Mouse (Mus musculus) hindbrain, postnatal 0 days (tissue): ENCODE measurements around the gene Cab39. TPM values are rescaled to one million over a fixed set of nuclear protein-coding genes. Genes with fewer than 3 reads are reported as not detected.

Experiments used
- ATAC-seq: fragments of 200-750 bp; cut with Nextera tagmentation; 2 replicates; pipeline ENCODE4 v1.8.0; 2017; ENCODE audit warnings: mild to moderate bottlenecking, moderate TSS enrichment, moderate library complexity
- DNase-seq: peaks from one replicate; pipeline ENCODE4 v3.0.0-alpha.2; 2015; ENCODE audit warnings: low spot score
- H3K27ac ChIP-seq: fragments of 300-500 bp; sonication (generic); 2 replicates; pipeline ENCODE4 v1.5.1; 2014; ENCODE audit warnings: mild to moderate bottlenecking
- H3K27me3 ChIP-seq: fragments of 300-500 bp; sonication (generic); 2 replicates; pipeline ENCODE4 v1.6.1; 2014; ENCODE audit warnings: low read length, mixed read lengths; ENCODE audit not compliant: insufficient read depth
- H3K36me3 ChIP-seq: fragments of 300-500 bp; sonication (generic); 2 replicates; pipeline ENCODE4 v1.6.1; 2014; ENCODE audit warnings: low read length, mixed read lengths; ENCODE audit not compliant: insufficient read depth
- H3K4me1 ChIP-seq: fragments of 300-500 bp; sonication (generic); 2 replicates; pipeline ENCODE4 v1.6.1; 2014; ENCODE audit warnings: antibody characterized with exemption, low read length, mixed read lengths; ENCODE audit not compliant: insufficient read depth
- H3K4me2 ChIP-seq: fragments of 300-500 bp; sonication (generic); 2 replicates; pipeline ENCODE4 v1.6.1; 2014; ENCODE audit warnings: low read depth, mild to moderate bottlenecking, low read length, moderate library complexity, mixed read lengths
- H3K4me3 ChIP-seq: fragments of 300-500 bp; sonication (generic); 2 replicates; pipeline ENCODE4 v1.5.1; 2014; ENCODE audit warnings: low read length
- H3K9ac ChIP-seq: fragments of 300-500 bp; sonication (generic); replicated peaks from 2 replicates; pipeline ENCODE4 v1.6.1; 2014; ENCODE audit warnings: mild to moderate bottlenecking, low read length, moderate library complexity, mixed read lengths
- H3K9me3 ChIP-seq: fragments of 300-500 bp; sonication (generic); 2 replicates; pipeline ENCODE4 v1.6.1; 2016; ENCODE audit warnings: low read length, mixed read lengths
- CTCF ChIP-seq: IDR thresholded peaks from 2 replicates; pipeline ENCODE4 v1.5.1; 2016; ENCODE audit warnings: antibody characterized with exemption, control low read depth, low read depth
- WGBS: fragments of 180-500 bp; shearing (Covaris S2); extraction: QIAGEN DNeasy Blood & Tissue Kit; methylation state at CpG from one replicate; pipeline ENCODE4 v1.1.7; 2014; 5-methylcytosine and 5-hydroxymethylcytosine counted together
- polyA plus RNA-seq: library from polyadenylated mRNA; unstranded; fragments of >200 nt; fragmentation: Nextera tagmentation; extraction: Ambion mirVana; gene quantifications from 2 replicates; pipeline ENCODE4 v1.2.1, GENCODE M21; 2015
- total RNA-seq: library from RNA; depleted of rRNA; stranded (reverse); fragments of >200 nt; gene quantifications from 2 replicates; pipeline ENCODE4 v1.2.3, GENCODE M21; 2014

Cab39 gene
- total and polyA plus RNA-seq, 2 experiments from 2014 or later, result 41.6 to 153 TPM

DNA sequence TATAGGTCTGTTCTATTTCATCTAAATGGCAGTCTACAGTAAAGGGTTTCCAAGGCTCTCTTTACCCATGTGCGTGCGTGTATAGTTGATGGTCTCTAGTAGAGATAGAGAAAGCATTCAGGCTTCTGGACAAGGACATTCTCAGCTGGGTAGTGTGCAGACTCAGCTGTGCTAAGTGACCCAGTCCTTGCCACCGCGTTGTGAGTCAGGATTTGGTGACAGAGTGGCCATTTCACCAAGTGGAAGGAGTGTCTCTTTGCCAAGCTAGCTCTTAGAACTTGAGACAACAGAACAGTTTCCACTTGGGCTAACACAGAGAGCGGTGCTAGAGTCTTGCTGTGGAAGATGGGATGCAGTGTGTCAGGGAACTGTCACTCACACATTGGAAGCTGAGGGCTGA is 57.6 kb downstream of the Cab39 start:
- H3K4me3 ChIP-seq, result no peak overlapping the region
- H3K4me1 ChIP-seq, result no peaks in the 10 kb centered on the region
- H3K27ac ChIP-seq, result no peak overlapping the region
- ATAC-seq (no peak), DNase-seq (no peak)
- H3K9me3 ChIP-seq, result no peaks in the 10 kb centered on the region
- no peak overlapping the region for H3K4me2 ChIP-seq
- TF ChIP-seq CTCF, result no peak
- H3K36me3 ChIP-seq, result peaks cover 26% of the 10 kb centered on the region
- H3K27me3 ChIP-seq, result no peaks in the 10 kb centered on the region
- H3K9ac ChIP-seq, result no peak overlapping the region
- WGBS, result 90% methylated on average over 5 of the region's 5 CpGs

- Histone ChIP-seq H3K36me3 (peaks cover 19% of the 10 kb centered on the region), H3K4me1 (no peaks in the 10 kb centered on the region), H3K27ac (no peak overlapping the region), H3K4me3 (no peak overlapping the region), H3K4me2 (no peak overlapping the region), H3K9ac (no peak overlapping the region), H3K9me3 (no peaks in the 10 kb centered on the region), H3K27me3 (no peaks in the 10 kb centered on the region)
- 76% methylated on average over 2 of the region's 2 CpGs for WGBS
- ATAC-seq (peak; percentile 81), DNase-seq (peak; percentile 91)
- TF ChIP-seq CTCF, result peak; percentile 100
These were observed 59.9 kb downstream of the Cab39 start for GRCm38 (mm10) chr1:85852996-85853689.

- no peaks in the 10 kb centered on the region for H3K4me1 ChIP-seq
- ATAC-seq, result peak; percentile 13; the same call in 1 of the 2 replicates
- no peak overlapping the region for H3K4me3 ChIP-seq
- H3K27ac ChIP-seq, result no peak overlapping the region
- no peak overlapping the region for H3K9ac ChIP-seq
- no peaks in the 10 kb centered on the region for H3K27me3 ChIP-seq
- H3K9me3 ChIP-seq, result no peaks in the 10 kb centered on the region
- no peak for TF ChIP-seq CTCF
- H3K4me2 ChIP-seq, result no peak overlapping the region
- 78% methylated on average over 2 of the region's 2 CpGs for WGBS
- peaks cover 12% of the 10 kb centered on the region for H3K36me3 ChIP-seq
- DNase-seq, result no peak
These were observed 60.6 kb downstream of the Cab39 start for GRCm38 (mm10) chr1:85853865-85854264.

DNA sequence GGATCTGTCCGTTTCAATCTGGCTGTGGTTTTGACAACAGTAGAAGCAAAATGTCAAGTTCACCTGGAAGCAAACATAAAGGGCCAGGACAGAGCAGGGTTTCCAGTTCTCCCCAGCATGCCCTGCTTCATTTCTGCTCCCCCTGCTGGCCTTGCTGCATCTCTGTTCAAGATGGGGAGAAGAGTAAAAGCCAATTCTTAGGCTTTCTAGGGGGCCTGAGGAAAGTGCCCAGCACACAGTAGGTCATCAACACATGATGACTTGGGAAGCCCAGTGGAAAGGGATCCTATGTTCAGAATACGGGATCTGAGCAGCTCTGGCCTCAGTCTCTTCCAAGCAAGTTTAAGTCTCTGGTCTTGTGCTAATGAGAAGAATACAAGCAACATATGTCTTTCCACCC is 61.2 kb downstream of the Cab39 start:
- DNase-seq, result no peak
- H3K4me1 ChIP-seq, result no peaks in the 10 kb centered on the region
- no peak overlapping the region for H3K4me2 ChIP-seq
- H3K4me3 ChIP-seq, result no peak overlapping the region
- no peaks in the 10 kb centered on the region for H3K27me3 ChIP-seq
- no peak overlapping the region for H3K27ac ChIP-seq
- H3K9ac ChIP-seq, result no peak overlapping the region
- no peaks in the 10 kb centered on the region for H3K9me3 ChIP-seq
- peak; percentile 45 for TF ChIP-seq CTCF
- no peak for ATAC-seq
- H3K36me3 ChIP-seq, result peaks cover 6% of the 10 kb centered on the region
- 89% methylated on average over 2 of the region's 2 CpGs for WGBS

DNA sequence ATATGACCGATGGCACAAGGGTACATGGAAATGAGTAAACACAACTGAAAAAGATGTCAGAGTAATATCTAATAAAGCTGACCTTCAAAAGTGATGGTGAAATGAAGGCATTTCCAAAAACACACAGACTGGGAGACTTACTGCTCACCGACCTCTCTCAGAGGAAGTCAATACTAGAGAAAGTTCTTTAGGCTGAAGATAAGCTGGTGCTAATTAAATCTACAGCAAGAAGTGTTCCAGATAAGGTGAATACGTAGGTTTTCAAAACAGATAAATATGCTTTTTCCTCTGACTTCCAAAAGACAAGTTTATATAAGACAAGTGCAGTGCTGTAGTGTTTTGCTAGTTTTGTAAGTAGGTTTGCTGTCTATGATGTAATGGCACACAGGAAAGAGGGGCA is 63.0 kb downstream of the Cab39 start:
- ATAC-seq (no peak), DNase-seq (no peak)
- WGBS, result 86% methylated on average over 3 of the region's 3 CpGs
- Histone ChIP-seq H3K27me3 (no peaks in the 10 kb centered on the region), H3K27ac (no peak overlapping the region), H3K9ac (no peak overlapping the region), H3K4me3 (no peak overlapping the region), H3K9me3 (no peaks in the 10 kb centered on the region), H3K4me1 (no peaks in the 10 kb centered on the region), H3K36me3 (peaks cover 5% of the 10 kb centered on the region; the same call in 1 of the 2 replicates), H3K4me2 (no peak overlapping the region)
- no peak for TF ChIP-seq CTCF

GRCm38 (mm10) chr1:85857261-85857754 is 64.1 kb downstream of the Cab39 start:
- WGBS, result 74% methylated on average over 6 of the region's 6 CpGs
- H3K27me3 ChIP-seq, result no peaks in the 10 kb centered on the region
- ATAC-seq (no peak), DNase-seq (no peak)
- no peak overlapping the region for H3K27ac ChIP-seq
- no peak overlapping the region for H3K4me2 ChIP-seq
- H3K36me3 ChIP-seq, result peaks cover 1% of the 10 kb centered on the region; the same call in 1 of the 2 replicates
- H3K4me3 ChIP-seq, result no peak overlapping the region
- no peaks in the 10 kb centered on the region for H3K4me1 ChIP-seq
- H3K9me3 ChIP-seq, result 0 out of 2 replicates have a peak, but pooled peaks cover 2% of the 10 kb centered on the region
- H3K9ac ChIP-seq, result no peak overlapping the region
- no peak for TF ChIP-seq CTCF

- DNase-seq (no peak), ATAC-seq (no peak)
- H3K36me3 ChIP-seq, result no peaks in the 10 kb centered on the region
- H3K27me3 ChIP-seq, result no peaks in the 10 kb centered on the region
- H3K27ac ChIP-seq, result no peak overlapping the region
- TF ChIP-seq CTCF, result no peak
- no peak overlapping the region for H3K4me3 ChIP-seq
- WGBS, result 87% methylated on average over 10 of the region's 10 CpGs
- 0 out of 2 replicates have a peak, but pooled peaks cover 4% of the 10 kb centered on the region for H3K9me3 ChIP-seq
- H3K4me2 ChIP-seq, result no peak overlapping the region
- H3K4me1 ChIP-seq, result no peaks in the 10 kb centered on the region
- H3K9ac ChIP-seq, result no peak overlapping the region
These were observed 71.1 kb downstream of the Cab39 start for GRCm38 (mm10) chr1:85864383-85864782.
